Mouse (Mus musculus) cerebellum, adult 2 months (tissue): ENCODE measurements around the gene Cdc42ep1. TPM values are rescaled to one million over a fixed set of nuclear protein-coding genes. Genes with fewer than 3 reads are reported as not detected.

Experiments
- DNase-seq, 2 experiments: peaks; one replicate each; pipeline ENCODE4 v3.0.0; 2021
- H3K27ac ChIP-seq: fragments of 200-500 bp; 2 replicates; pipeline ENCODE4 v1.5.1; 2012; ENCODE audit warnings: low read length, control low read depth, inconsistent platforms; ENCODE audit not compliant: insufficient read depth
- H3K27me3 ChIP-seq: fragments of 200-500 bp; 2 replicates; pipeline ENCODE4 v1.6.1; 2012; ENCODE audit warnings: inconsistent platforms, mild to moderate bottlenecking, low read length, moderate library complexity; ENCODE audit not compliant: control insufficient read depth, insufficient read depth
- H3K4me1 ChIP-seq: fragments of 200-500 bp; 2 replicates; pipeline ENCODE4 v1.6.1; 2011; ENCODE audit warnings: low read length; ENCODE audit not compliant: control insufficient read depth, insufficient read depth
- H3K4me3 ChIP-seq: fragments of 200-500 bp; replicated peaks from 2 replicates; pipeline ENCODE3; 2011; ENCODE audit warnings: mild to moderate bottlenecking, low read depth, low read length, control low read depth; ENCODE audit not compliant: insufficient read depth
- CTCF ChIP-seq: fragments of 200-500 bp; IDR thresholded peaks from 2 replicates; pipeline ENCODE4 v1.5.1; 2011; ENCODE audit warnings: low read depth, mild to moderate bottlenecking, control low read depth, low read length, moderate library complexity, borderline replicate concordance; ENCODE audit not compliant: insufficient read depth
- POLR2A ChIP-seq: fragments of 200-500 bp; IDR thresholded peaks from 2 replicates; pipeline ENCODE4 v1.6.1; 2011; ENCODE audit warnings: low read length, control low read depth, borderline replicate concordance; ENCODE audit not compliant: insufficient read depth
- WGBS: fragments of 180-500 bp; shearing (Covaris S2); methylation state at CpG from one replicate; pipeline ENCODE4 v1.1.7; 2018; 5-methylcytosine and 5-hydroxymethylcytosine counted together
- polyA plus RNA-seq: library from polyadenylated mRNA; depleted of rRNA; stranded (reverse); fragments of >200 nt; gene quantifications from 2 replicates; pipeline ENCODE4 v1.2.3, GENCODE M21; 2012

Gene Cdc42ep1
- polyA plus RNA-seq, 1 experiment = 77.3 TPM

GRCm38 (mm10) chr15:78830742-78831719 is 11.4 kb upstream of the Cdc42ep1 start:
- no peak overlapping the region for H3K4me3 ChIP-seq
- H3K27ac ChIP-seq = no peak overlapping the region
- 71% methylated on average over 10 of the region's 10 CpGs for WGBS
- TF ChIP-seq CTCF (no peak), POLR2A (no peak)
- no peak for DNase-seq
- no peaks in the 10 kb centered on the region for H3K27me3 ChIP-seq
- peaks cover 14% of the 10 kb centered on the region for H3K4me1 ChIP-seq

GRCm38 (mm10) chr15:78831720-78832657 is 10.4 kb upstream of the Cdc42ep1 start:
- TF ChIP-seq CTCF = no peak
- TF ChIP-seq POLR2A = no peak
- WGBS = 66% methylated on average over 19 of the region's 19 CpGs
- Histone ChIP-seq H3K27ac (no peak overlapping the region), H3K4me3 (no peak overlapping the region), H3K4me1 (peaks cover 14% of the 10 kb centered on the region), H3K27me3 (no peaks in the 10 kb centered on the region)
- DNase-seq = peak in 1 of 2 experiments; percentile 30

GRCm38 (mm10) chr15:78832701-78833123 is 9.7 kb upstream of the Cdc42ep1 start:
- WGBS = 8% methylated on average over 14 of the region's 14 CpGs
- TF ChIP-seq CTCF (no peak), POLR2A (no peak)

GRCm38 (mm10) chr15:78833582-78833981 is 8.8 kb upstream of the Cdc42ep1 start:
- no peaks in the 10 kb centered on the region for H3K27me3 ChIP-seq
- no peak for TF ChIP-seq CTCF
- no peak for TF ChIP-seq POLR2A
- DNase-seq = no peak
- 85% methylated on average over 3 of the region's 3 CpGs for WGBS
- no peak overlapping the region for H3K4me3 ChIP-seq
- H3K4me1 ChIP-seq = peaks cover 14% of the 10 kb centered on the region
- H3K27ac ChIP-seq = no peak overlapping the region

More at GRCm38 (mm10) chr15:78832701-78833123, 9.7 kb upstream of the Cdc42ep1 start:
- DNase-seq = peak; percentile 58 to 76
- H3K4me1 ChIP-seq = peaks cover 14% of the 10 kb centered on the region
- no peak overlapping the region; the same call in 1 of the 2 replicates for H3K27ac ChIP-seq
- no peak overlapping the region for H3K4me3 ChIP-seq
- H3K27me3 ChIP-seq = no peaks in the 10 kb centered on the region

- Histone ChIP-seq H3K27me3 (no peaks in the 10 kb centered on the region), H3K27ac (no peak overlapping the region), H3K4me3 (no peak overlapping the region), H3K4me1 (peaks cover 14% of the 10 kb centered on the region)
- 47% methylated on average over 10 of the region's 10 CpGs for WGBS
- no peak for DNase-seq
- TF ChIP-seq CTCF (no peak), POLR2A (no peak)
Observed at GRCm38 (mm10) chr15:78834233-78835005, 8.0 kb upstream of the Cdc42ep1 start.

GRCm38 (mm10) chr15:78835200-78836085 is 7.0 kb upstream of the Cdc42ep1 start:
- no peaks in the 10 kb centered on the region for H3K27me3 ChIP-seq
- DNase-seq = peak; percentile 56 to 71
- TF ChIP-seq POLR2A (no peak), CTCF (no peak)
- H3K4me3 ChIP-seq = no peak overlapping the region
- H3K4me1 ChIP-seq = peaks cover 14% of the 10 kb centered on the region
- 25% methylated on average over 12 of the region's 12 CpGs for WGBS
- H3K27ac ChIP-seq = no peak overlapping the region
